Mouse (Mus musculus) thymus, postnatal 14 days (tissue): Measurements from ENCODE around the gene Acer3.
"Not testable (repeated sequence)": the region's sequence is repeated elsewhere in the genome, so short reads cannot be mapped to it uniquely, and the experiment has no call there.

Experiments
- DNase-seq: peaks from one replicate; pipeline ENCODE4 v3.0.0; 2021

Acer3 gene

DNA sequence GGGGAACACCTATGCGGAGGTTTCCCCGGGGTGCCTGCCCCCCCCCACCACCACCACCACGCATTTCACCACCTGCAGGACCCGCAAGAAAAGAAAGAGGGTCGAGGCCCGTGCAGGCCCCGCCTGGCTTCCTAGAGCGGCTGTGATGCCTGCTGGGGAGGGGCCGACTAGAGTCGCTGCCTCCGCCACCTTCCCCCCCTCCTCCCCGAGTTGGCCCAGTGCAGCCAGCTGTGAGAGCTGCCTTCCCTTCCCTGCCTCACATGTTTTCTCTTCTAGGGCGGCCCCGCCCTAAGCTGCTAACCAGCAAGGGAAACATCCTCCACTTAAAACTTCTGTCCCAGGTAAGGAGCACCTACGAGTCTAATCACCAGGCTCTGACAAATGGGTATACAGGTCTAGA is 52.8 kb downstream of the Acer3 start:
- DNase-seq: peak; percentile 6

DNA sequence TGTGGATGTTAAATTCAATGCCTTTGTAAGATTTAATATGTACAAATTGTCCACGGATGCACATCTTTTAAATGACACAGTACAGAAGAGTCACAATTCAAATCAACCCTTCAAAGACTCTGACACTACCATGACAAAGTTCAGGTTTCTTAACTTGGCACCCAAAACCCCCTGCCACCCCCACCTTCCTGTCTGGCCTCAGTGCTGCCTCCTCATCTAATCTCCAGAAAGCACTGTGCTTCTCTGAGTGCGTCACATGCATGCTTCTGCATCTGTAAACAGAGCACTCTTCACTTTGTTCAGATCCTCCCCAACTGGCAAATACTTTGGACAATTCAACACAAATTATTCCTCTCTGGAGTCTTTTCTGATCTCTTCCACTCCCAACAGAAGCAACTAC is 68.5 kb downstream of the Acer3 start:
- DNase-seq: no peak

DNA sequence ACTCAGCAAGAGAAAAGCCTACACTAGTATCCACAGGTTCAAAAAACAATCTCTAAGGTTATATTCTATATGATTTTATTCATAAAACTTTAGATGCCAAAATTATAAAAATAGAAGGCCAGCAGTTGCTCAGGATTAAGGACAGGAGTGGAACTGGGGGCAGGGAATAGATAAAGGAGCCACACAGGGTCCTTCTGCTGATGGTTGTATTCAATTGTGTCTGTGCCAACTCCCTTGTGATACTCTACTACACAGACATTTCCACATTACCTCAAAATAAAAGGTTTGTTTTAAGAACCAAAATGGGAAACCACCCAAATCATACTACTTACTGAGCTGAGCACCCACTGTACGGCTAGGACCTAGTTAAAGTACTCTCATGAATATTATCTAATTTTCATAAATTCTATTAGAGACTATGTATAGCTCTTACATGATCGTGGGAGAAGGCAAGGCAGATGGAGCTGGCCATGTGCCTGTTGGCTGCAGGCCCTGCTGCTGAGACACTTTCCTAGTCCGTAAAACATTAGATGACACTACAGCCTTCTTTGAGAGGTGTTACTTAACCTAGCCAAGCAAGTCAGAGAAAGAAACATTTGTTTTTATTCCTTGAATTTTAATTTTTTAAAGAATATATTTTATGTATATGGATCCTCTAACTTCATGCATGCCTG is 84.2 kb downstream of the Acer3 start:
- DNase-seq: no peak

DNA sequence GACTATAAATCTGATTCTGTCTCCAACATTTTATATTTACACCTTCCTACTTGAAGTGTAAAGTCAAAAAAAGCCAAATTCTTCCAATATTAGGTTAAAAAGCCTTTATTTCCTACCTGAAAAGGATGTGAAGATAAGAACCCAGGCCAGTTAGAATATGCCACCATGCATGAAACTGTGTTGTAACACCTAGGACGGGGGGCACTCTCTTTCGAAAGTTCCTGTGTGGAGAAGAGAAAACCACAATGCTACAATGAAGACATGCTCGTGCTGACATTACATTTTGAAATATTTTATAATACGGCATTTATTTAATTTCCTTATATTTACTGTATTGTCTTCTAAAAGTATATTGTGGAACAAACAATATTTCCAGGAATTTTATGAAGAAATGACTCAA is 97.2 kb downstream of the Acer3 start:
- no peak for DNase-seq

DNA sequence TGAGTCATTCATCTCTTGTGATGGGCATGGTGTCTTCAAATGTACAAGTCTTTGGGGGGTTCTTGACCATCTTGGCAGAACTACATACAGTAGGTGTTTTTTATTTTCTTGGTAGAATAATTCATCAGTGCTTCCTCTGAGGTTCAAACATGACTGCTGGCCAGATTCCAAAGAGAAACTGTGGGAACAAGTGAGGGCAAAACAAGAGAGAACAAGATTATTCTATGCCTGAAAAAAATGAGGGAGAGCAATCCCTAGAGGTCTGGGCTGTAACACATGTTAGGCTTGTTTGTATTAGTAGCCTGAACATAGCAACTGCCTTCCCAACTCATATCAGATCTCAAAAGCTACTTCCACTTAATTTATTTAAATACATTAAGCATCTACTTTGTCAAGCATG is 104.3 kb downstream of the Acer3 start:
- no peak for DNase-seq

DNA sequence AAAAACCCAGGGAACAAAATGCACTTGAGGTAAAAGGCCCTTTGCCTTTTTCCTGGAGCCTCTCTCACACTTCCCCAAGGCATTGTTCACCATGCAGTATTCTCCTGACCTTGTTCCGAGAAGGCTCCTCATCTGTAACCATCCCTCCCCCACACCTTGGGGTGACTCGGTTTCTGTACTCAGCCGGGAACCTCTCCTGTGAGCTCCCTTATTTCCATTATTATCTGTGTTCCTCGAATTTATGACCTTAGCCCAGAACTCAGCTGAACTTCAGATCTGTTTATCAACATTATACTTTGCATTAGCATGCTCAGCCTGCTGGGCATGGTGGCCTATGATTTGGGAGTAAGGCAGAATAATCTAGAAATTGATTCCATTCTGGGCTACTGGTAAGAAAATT is 118.1 kb downstream of the Acer3 start:
- DNase-seq: no peak

DNA sequence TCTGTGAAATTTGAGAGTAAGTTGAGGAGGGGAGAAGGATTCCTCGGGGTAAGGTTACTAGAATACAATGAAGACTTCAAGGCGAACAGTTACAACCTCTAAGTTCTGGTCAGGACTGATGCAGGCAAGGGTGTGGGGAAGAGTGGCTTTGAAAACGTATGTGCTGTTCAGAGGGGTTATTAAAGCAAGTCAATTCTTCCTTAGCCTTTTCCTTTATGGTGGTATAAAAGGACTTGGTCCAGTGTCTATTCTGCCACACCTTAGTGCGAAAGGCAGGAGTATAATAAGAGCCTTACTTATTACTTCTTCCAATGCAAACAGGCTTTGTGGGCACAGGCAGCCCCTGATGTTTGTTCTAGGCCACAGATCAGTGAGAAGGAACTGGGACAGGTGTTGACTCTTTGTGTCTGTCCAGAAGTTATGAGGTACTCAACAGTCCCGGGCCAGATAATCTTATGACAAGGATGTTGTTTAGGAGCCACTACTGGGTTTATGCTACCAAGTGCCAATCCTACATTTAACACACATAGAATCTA is 119.4 kb downstream of the Acer3 start:
- DNase-seq: no peak

DNA sequence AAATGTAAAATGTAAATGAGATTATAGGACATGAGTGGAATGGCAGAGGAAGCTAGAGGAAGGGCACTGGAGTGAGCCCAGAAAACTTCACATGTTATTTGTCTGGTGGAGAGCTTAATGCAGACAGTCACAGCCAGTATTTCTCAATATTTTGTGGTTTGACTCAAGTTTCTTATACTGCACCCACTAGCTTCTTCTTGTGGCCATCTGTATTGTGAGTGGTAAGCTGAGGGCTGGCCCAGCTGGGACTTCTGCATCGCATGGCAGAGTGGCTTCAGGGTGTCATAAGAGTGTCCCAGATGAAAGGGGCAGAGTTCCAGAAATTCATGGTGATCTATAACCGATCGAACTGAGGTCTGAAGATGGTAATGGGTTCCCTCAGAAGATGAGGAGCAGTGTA is 120.6 kb downstream of the Acer3 start:
- no peak for DNase-seq

DNA sequence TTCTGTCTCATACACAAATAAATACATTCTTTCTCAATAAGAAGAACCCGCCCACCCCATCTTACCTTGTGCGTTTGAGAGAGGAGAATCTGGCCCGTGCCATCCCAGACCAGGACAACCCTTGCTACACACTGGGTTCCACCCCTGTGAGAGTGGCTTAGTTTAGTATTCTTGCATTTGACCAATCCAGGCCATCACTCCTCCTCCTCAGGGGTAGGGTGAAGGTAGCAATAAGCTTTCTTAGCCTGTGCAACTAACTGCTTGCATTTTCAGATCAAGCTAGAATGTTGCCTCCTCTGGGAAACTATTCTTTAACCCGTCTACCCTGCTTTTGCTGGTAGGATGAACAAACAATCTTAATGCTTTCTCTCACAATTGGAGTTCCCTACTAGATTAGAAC is 121.6 kb downstream of the Acer3 start, which contains the start of gene B3gnt6:
Gene B3gnt6, minus strand, starts transcription at position 101 of the 400 bp plus-strand sequence.
- no peak for DNase-seq

DNA sequence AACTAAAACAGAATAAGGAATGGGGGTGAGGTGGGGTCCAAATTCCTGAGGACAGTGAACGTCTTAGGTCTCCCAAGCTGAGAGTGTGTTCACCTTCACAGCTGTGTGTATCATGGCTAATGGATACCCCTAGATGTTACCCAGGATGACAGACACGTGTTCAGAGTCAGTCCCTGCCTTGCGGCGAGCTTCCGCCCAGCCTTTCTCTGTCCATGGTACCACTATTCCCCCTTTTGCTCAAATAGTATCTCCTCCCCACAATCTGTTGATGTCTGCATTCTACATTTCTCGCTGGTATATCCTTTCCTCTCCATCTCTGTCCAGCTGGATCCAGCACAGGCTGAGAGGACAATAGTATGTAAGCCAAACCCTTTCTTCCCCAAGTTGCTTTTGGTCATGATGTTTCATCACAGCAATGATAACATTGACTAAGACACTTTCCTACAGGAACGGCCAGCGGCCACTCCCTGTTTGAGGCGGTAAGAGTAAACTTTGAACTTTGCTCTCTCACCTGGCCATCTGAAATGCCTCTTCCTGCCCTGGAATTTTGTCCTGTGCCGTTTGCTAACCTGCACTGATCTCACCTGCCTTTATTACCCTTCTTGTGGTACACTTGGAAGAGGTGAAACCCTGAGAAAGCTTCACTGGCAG is 125.7 kb downstream of the Acer3 start:
- no peak for DNase-seq

DNA sequence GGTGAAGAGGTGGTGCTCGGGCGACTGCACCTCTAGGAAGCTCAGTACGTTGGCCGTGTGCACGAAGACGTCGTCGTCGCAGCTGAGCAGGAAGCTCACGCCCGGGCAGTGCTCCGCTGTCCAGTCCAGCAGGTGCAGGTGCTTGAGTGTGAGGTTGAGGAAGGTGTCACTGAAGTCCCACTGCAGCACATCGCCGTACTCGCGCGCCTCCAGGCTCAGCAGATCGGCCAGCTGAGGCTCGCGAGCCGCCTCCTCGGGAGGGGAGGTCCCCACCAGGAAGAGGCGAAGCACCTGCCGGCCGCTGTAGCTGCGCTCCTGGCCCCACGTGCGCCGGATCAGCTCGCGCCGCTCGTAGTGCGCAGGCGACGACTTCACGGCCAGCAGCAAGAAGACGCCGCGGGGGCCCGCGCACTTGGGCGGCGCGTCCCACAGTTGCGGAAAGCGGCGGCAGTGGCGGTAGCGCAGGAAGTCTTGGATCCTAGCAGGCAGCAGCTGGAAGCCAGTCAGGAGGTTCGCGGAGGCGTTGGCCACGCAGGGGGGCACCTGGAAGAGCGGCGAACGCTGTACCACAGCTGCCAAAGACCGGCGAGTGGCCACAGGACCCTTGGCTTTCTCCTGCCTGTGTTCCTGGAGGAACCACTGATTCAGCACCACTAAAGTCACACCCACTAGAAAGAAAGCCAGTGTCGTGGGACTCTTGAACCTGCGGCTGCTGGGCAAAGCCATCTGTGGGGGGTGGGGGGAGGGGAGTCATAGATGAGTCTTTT is 126.8 kb downstream of the Acer3 start:
- peak; percentile 71 for DNase-seq

DNA sequence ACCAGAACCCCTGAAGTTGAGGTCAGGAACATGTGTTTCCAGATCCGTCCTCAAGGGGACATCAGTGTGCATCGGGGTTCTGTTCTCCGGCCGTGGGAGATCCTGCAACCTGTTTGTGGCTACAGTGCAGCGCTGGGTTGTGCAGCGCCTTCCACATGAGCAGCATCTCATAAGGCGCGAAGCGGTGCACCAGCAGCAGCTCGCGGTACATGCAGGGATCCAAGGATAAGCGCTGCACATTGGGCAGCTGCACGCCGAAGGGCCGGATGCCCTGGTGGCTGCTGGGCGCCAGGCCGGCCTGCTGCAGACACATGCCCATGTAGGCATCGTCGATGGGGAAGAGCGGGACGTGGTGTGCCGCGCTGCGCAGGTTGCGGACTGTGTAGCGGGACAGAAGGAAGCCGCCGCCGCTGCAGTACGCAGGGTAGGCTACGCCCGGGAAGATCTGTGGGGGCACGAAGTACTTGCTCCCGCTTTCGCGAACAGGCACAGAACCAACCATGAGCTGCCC is 127.4 kb downstream of the Acer3 start:
- DNase-seq: peak; percentile 48

DNA sequence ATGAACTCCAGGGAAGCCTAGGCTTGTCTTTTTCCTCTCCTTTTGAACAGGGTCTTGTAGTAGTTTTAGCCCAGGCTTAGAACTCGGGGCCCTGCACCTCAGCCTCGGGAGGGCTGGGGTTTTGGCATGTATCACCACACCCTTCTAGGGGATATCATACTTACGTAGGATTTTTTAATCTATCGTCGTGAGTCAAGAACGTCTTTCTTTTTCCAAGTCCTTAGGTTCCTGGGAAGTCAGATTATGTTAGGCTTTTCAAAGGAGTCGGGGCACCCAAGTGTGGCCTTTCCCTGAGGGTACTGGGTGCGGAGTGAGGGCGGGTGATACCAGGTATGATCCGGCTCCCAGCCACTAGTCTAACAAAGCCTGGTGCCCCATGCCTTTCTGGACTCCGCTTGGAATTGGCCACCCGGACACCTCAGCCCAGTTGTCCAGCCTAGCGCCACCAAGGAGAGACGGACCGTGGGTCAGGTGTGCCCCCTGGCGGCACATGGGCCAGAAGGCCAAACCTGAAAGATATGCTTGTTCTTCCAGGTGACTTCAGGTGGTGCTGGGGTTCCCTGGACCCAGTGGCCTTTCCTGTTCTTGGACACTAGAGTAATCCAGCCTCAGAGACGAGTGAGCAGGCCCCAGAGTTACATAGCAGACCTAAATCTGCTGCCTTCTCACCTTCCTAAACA is 129.3 kb downstream of the Acer3 start:
- DNase-seq: peak; percentile 38

DNA sequence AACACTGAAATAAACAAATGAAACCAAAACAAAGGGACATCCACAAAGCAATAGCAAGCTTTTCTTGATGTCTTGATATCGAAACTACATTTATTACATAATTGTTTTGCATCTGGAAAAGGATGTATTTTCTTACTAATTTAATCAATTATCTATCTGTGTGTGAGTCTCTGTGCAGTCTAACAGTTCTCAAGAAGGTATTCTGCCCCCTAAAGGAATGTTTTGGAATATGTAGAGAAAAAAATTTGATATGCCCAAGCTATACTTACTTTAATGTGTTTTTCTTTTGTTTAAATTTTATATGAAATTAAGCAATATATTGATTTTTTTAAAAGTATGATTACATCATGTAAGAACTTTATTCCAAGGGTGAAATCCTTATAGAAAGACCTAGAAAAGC is 130.4 kb downstream of the Acer3 start:
- no peak for DNase-seq

DNA sequence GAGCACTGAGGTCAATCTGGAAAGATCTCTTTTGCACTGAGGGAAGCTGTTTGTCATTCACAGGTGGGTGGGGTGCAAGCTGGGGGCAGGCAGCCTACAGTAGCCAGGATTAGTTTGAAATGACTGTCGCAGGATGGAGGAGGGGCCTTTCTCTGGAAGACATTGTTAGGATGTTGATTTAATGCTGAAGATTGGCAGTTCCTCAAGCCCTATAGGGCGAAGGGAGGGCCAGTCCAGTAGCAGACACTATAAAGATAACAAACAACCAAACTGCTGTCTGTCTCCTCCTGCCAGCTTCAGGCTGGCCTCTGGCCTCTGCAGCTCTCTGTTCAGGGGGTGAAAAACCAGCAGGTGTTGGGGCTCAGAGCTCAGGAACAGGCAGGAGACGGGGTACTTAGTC is 131.3 kb downstream of the Acer3 start:
- DNase-seq: no peak

DNA sequence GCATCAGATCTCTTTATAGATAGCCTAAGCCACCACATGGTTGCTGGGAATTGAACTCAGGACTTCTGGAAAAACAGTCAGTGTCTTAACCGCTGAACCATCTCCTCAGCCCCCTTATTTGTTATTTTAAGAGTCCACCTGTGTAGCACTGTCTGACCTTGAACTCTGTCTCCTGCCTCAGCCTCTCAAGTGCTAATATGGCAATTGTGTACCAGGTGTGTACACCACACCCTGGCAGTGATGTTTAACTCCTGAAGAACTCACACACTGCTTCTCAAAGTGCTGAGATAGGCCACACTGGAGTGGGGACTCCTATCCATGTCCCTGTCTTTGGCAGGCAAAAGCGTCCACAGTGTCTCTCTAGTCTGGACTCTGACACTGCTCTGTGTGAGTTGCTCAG is 132.3 kb downstream of the Acer3 start:
- no peak for DNase-seq

DNA sequence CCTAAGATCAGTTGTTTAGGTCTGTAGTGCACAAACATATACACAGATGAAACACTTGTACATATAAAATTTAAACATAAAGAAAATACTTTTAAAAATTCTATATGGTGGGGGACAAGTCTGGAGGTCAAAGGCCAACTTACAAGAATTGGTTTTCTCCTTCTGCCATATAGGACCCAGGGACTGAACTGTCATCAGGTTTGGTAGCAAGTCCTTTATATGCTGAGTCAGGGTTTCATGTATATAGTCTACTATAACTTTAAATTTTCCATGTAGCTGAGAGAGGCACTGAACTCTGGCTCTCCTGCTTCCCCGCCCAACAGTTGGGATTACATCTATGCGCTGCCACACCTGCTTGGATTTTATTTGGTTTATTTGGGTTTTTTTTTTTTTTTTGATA is 132.8 kb downstream of the Acer3 start:
- DNase-seq: no peak

DNA sequence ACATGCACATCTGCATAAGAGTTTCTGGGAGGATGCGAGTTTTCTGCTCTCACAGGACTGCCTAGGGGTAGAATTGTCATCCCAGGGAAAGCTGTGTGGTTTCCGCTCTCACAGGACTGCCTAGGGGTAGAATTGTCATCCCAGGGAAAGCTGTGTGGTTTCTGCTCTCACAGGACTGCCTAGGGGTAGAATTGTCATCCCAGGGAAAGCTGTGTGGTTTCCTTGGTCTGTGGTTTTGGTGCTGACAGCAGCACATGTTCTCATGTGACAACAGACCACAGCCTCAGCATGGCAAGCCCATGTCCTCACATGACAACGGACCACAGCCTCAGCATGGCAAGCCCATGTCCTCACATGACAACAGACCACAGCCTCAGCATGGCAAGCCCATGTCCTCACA is 133.7 kb downstream of the Acer3 start:
- DNase-seq: not testable (repeated sequence)

DNA sequence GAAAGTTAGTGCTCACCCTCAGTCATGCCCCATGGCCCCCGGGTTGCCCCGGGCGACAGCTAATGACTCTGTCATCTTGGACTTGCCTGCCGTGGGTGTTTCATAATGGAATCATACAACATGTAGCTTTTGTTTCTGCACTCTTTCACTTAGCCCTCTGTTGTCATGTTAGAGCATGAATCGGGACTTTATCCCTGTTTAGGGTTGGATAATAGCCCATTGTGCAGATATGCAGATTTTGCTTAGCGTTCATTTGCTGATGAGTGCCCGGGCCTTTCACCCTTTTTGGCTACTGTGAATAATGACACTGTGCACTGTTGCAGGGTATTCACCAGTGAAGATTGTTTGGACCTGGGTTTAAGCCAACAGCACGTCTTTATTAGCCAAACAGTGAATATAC is 134.4 kb downstream of the Acer3 start:
- DNase-seq: no peak

DNA sequence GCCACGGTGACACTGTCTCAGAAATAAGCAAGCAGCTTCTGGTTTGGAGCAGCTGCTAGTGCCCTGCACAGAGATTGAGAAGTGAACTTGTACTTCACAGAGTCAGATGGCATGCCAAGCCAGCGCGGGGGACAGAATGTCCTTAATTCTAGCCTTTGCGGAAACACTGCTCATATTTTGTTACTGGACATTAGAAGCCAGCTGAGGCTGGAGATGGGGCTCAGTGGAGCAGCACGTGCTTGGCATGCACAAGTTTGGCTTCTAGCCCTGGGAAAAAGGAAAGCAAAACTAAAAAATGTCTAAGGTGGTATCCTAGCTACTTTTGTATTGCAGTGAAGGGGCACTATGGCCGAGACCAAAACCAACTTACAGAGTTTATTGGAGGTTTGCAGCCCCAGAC is 135.7 kb downstream of the Acer3 start:
- DNase-seq: no peak

DNA sequence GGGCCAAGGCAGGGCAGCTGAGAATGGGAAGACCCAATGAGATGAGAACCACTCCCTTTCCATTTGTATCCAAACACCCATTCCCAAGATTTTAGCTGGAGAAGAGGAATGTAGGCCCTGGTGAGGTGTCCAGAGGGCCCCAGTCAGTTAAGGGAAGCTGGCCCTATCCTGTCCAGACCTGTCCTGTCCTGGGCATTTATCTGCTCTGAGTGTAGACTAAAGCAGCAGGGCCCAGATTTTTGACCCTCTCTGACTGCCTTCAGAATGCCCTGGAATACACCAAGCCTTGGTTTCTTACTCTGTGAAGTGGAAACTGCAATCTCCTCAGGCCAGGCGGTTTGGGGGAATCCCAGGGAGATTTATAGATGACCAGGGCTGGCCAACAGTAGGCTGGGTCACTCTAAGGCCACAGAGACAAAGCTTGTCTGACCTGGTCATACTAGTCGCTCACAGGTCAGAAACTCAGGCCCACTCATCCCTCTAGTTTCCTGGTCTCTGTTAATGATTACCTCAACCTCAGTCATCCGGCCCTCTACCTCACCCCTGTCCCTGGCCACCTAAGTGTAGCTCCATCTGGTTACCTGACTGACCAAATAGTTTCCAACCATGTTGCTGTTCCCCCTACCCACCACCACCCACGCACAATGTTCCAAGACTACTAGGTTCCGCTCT is 142.3 kb downstream of the Acer3 start:
- DNase-seq: no peak

DNA sequence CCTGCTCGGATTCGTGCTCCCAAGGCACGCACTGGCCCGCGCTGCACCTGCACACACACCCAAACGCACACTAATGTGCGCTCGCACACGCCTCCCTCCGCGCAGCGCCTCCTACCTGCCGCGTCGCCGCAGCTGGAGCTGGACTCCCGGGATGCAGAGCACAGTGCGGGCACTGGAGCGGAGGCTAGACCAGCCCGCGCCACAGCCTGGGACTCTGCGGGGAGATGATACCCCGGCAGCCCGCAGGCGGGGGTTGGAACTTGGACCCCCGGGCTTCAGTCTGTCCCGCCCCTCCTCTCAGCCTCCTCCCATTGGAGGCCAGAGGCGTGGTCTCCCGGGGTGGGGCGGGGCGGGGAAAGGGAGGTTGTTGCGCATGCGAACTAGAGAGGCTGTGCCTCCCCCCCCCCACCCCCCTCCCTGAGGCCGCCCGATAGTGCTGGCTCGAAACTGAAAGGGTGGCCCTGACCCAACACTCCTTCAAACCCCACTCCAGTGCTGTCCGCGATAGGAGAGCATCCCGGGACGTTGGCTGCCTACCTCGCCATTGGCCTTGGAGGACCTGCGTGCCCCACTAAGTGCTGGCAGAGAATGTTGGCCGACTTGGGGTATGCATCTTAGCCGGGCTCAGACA is 143.0 kb downstream of the Acer3 start, which contains the start of gene Capn5:
Gene Capn5, minus strand, starts transcription at position 346 of the 631 bp plus-strand sequence.
- peak; percentile 82 for DNase-seq
